Mouse (Mus musculus): ENCODE measurements around the gene Tmbim6. TPM values are rescaled to one million over a fixed set of nuclear protein-coding genes. Genes with fewer than 3 reads are reported as not detected.

Gene Tmbim6
- polyA plus RNA-seq, 1 experiment from 2014 or later: 370 TPM

DNA sequence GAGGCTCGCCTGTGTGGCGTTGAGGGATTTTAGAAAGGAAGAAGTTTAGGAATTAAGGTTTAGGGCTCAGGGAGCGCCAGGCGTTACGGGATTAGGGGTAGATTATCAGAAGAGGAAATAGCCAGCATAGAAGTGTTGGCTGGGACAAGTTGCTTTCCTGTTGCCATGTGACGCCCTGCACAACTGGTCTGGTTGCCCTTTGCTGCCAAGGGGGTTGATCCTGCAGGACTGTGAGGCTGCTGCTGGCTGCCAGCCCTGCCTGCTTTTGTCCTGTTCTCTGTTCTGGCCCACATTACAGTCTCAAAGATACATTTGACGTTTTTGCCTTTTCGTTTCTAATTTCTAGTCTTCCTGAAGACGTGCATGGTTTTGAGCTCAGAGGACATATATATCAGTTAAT, 12.5 kb downstream of the Tmbim6 start:
- DNase-seq (ENCODE audit: low spot score) (no peak), ATAC-seq (replicated peaks; ENCODE audit: low FRiP score, low TSS enrichment, low read depth) (no peak)
- H3K4me3 ChIP-seq (ENCODE audit: low read depth, low read length): no peak overlapping the region
- peaks cover 84% of the 10 kb centered on the region for H3K36me3 ChIP-seq (ENCODE audit: control insufficient read depth, insufficient read depth, low read length)
- H3K27me3 ChIP-seq (replicated peaks; ENCODE audit: control insufficient read depth, insufficient read depth, low read length): no peaks in the 10 kb centered on the region
- WGBS: 91% methylated on average over 9 of the region's 9 CpGs
- H3K9ac ChIP-seq (ENCODE audit: low read length): no peak overlapping the region
- H3K9me3 ChIP-seq (ENCODE audit: control insufficient read depth, low read length): no peaks in the 10 kb centered on the region
- no peak overlapping the region for H3K4me2 ChIP-seq (ENCODE audit: low read length)
- H3K4me1 ChIP-seq (replicated peaks; ENCODE audit: control insufficient read depth, insufficient read depth, low read length): no peaks in the 10 kb centered on the region
- H3K27ac ChIP-seq (ENCODE audit: low read depth): no peak overlapping the region

DNA sequence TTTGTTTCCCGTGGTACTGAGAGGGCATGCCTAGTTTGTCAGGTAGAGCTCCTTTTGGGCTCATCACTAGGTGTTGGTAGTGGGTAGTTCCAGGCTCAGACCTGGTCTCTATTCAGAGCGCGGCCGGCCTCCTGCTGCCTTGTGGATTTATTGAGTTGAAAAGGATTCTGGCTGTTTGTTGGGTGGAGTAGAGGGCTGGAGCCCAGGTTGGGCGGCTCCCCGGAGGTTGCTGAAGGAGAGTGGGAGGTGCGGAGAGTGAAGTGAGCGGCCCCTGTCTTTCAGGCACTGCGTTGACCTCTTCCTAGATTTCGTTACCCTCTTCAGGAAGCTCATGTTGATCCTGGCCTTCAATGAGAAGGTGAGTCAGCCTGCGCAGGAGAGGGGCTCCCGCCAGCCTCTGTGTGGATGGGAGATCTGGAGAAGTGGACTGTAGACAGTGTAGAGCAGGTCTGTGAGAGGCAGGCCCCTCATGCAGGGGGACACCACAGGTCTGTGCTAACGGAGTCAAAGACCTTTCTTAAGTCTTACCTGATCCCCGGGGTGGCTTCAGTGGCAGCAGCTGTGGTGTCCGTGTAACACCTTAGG, 14.4 kb downstream of the Tmbim6 start:
- Histone ChIP-seq H3K4me2 (ENCODE audit: low read length) (no peak overlapping the region), H3K27me3 (replicated peaks; ENCODE audit: control insufficient read depth, insufficient read depth, low read length) (no peaks in the 10 kb centered on the region), H3K9ac (ENCODE audit: low read length) (no peak overlapping the region), H3K9me3 (ENCODE audit: control insufficient read depth, low read length) (no peaks in the 10 kb centered on the region), H3K4me3 (ENCODE audit: low read depth, low read length) (no peak overlapping the region), H3K36me3 (ENCODE audit: control insufficient read depth, insufficient read depth, low read length) (peaks cover 79% of the 10 kb centered on the region), H3K27ac (ENCODE audit: low read depth) (no peak overlapping the region), H3K4me1 (replicated peaks; ENCODE audit: control insufficient read depth, insufficient read depth, low read length) (no peaks in the 10 kb centered on the region)
- no peak for ATAC-seq (replicated peaks; ENCODE audit: low FRiP score, low TSS enrichment, low read depth)
- DNase-seq (ENCODE audit: low spot score): no peak
- WGBS: 91% methylated on average over 15 of the region's 15 CpGs

GRCm38 (mm10) chr15:99408845-99409244, 16.2 kb downstream of the Tmbim6 start:
- DNase-seq (ENCODE audit: low spot score) (no peak), ATAC-seq (replicated peaks; ENCODE audit: low FRiP score, low TSS enrichment, low read depth) (no peak)
- Histone ChIP-seq H3K4me1 (replicated peaks; ENCODE audit: control insufficient read depth, insufficient read depth, low read length) (no peaks in the 10 kb centered on the region), H3K36me3 (ENCODE audit: control insufficient read depth, insufficient read depth, low read length) (peaks cover 65% of the 10 kb centered on the region), H3K9me3 (ENCODE audit: control insufficient read depth, low read length) (no peaks in the 10 kb centered on the region), H3K4me3 (ENCODE audit: low read depth, low read length) (no peak overlapping the region), H3K27ac (ENCODE audit: low read depth) (no peak overlapping the region), H3K9ac (ENCODE audit: low read length) (no peak overlapping the region), H3K4me2 (ENCODE audit: low read length) (no peak overlapping the region), H3K27me3 (replicated peaks; ENCODE audit: control insufficient read depth, insufficient read depth, low read length) (no peaks in the 10 kb centered on the region)
- WGBS: 91% methylated on average over 9 of the region's 9 CpGs

- H3K4me2 ChIP-seq (ENCODE audit: low read length): no peak overlapping the region
Measured at GRCm38 (mm10) chr15:99411747-99412146, 19.1 kb downstream of the Tmbim6 start.

DNA sequence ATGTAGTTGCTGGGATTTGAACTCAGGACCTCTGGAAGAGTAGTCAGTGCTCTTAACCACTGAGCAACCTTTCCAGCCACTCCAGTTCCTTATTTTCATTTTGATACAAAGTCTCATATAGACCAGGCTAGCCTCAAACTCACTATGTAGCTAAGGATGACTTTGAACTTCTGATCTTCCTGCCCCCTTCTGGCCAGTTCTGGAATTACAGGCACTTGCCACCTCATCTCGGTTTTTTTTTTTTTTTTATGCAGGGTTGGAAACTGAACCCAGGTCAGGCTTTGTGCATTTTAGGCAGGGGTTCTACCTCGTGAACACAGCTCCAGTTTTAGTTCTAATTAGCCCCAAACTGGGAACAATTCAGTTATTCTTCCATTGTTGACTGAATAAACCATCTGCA, 23.1 kb downstream of the Tmbim6 start:
- Histone ChIP-seq H3K9ac (ENCODE audit: low read length) (no peak overlapping the region), H3K27me3 (replicated peaks; ENCODE audit: control insufficient read depth, insufficient read depth, low read length) (no peaks in the 10 kb centered on the region), H3K9me3 (ENCODE audit: control insufficient read depth, low read length) (no peaks in the 10 kb centered on the region), H3K4me1 (replicated peaks; ENCODE audit: control insufficient read depth, insufficient read depth, low read length) (peaks cover 3% of the 10 kb centered on the region; the same call in 1 of the 2 replicates), H3K27ac (ENCODE audit: low read depth) (no peak overlapping the region), H3K4me3 (ENCODE audit: low read depth, low read length) (no peak overlapping the region), H3K36me3 (ENCODE audit: control insufficient read depth, insufficient read depth, low read length) (no peaks in the 10 kb centered on the region), H3K4me2 (ENCODE audit: low read length) (no peak overlapping the region)
- 24% methylated on average over 2 of the region's 2 CpGs for WGBS
- DNase-seq (ENCODE audit: low spot score) (no peak), ATAC-seq (replicated peaks; ENCODE audit: low FRiP score, low TSS enrichment, low read depth) (no peak)

More at GRCm38 (mm10) chr15:99411747-99412146, 19.1 kb downstream of the Tmbim6 start:
- Histone ChIP-seq H3K27ac (ENCODE audit: low read depth) (no peak overlapping the region), H3K4me1 (replicated peaks; ENCODE audit: control insufficient read depth, insufficient read depth, low read length) (no peaks in the 10 kb centered on the region; the same call in 1 of the 2 replicates), H3K9me3 (ENCODE audit: control insufficient read depth, low read length) (no peaks in the 10 kb centered on the region), H3K27me3 (replicated peaks; ENCODE audit: control insufficient read depth, insufficient read depth, low read length) (no peaks in the 10 kb centered on the region), H3K4me3 (ENCODE audit: low read depth, low read length) (no peak overlapping the region), H3K9ac (ENCODE audit: low read length) (no peak overlapping the region), H3K36me3 (ENCODE audit: control insufficient read depth, insufficient read depth, low read length) (peaks cover 37% of the 10 kb centered on the region)
- WGBS: 58% methylated on average over 14 of the region's 14 CpGs
- DNase-seq (ENCODE audit: low spot score): no peak
- no peak for ATAC-seq (replicated peaks; ENCODE audit: low FRiP score, low TSS enrichment, low read depth)

DNA sequence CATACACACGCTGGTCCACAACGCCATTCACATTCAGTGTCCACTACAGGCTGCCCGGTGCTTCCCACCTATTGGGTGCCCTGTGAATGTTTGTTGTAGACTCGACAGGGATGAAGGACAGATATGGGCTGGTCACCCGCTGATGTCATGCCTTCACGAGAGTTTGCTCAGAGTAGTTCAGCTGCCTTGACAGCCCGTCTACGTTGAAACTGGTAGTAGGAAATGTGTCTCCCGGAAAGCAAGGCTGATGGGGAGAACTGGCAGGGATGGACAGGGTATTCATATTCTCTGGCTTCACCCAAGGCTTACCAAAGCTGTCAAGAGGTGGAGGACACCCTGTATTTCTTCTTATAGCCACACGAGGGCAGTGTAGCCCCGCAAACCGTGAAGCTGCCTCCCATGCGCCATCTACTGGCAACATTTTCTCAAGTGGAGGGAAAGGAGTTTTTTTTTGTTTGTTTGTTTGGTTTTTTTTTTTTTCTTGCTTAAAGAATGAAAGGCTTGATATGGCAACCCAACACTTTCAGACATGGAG, 23.7 kb downstream of the Tmbim6 start:
- H3K4me2 ChIP-seq (ENCODE audit: low read length): no peak overlapping the region

GRCm38 (mm10) chr15:99416957-99417356, 24.3 kb downstream of the Tmbim6 start:
- WGBS: 43% methylated on average over 4 of the region's 4 CpGs
- Histone ChIP-seq H3K4me1 (replicated peaks; ENCODE audit: control insufficient read depth, insufficient read depth, low read length) (peaks cover 15% of the 10 kb centered on the region; the same call in 1 of the 2 replicates), H3K4me3 (ENCODE audit: low read depth, low read length) (no peak overlapping the region), H3K36me3 (ENCODE audit: control insufficient read depth, insufficient read depth, low read length) (no peaks in the 10 kb centered on the region; the same call in 1 of the 2 replicates), H3K27ac (ENCODE audit: low read depth) (no peak overlapping the region), H3K4me2 (ENCODE audit: low read length) (no peak overlapping the region), H3K27me3 (replicated peaks; ENCODE audit: control insufficient read depth, insufficient read depth, low read length) (no peaks in the 10 kb centered on the region), H3K9ac (ENCODE audit: low read length) (no peak overlapping the region), H3K9me3 (ENCODE audit: control insufficient read depth, low read length) (no peaks in the 10 kb centered on the region)
- ATAC-seq (replicated peaks; ENCODE audit: low FRiP score, low TSS enrichment, low read depth) (no peak), DNase-seq (ENCODE audit: low spot score) (no peak)

More for the DNA sequence above, 23.7 kb downstream of the Tmbim6 start:
- no peaks in the 10 kb centered on the region for H3K27me3 ChIP-seq (replicated peaks; ENCODE audit: control insufficient read depth, insufficient read depth, low read length)
- no peak overlapping the region for H3K4me3 ChIP-seq (ENCODE audit: low read depth, low read length)
- H3K36me3 ChIP-seq (ENCODE audit: control insufficient read depth, insufficient read depth, low read length): no peaks in the 10 kb centered on the region
- ATAC-seq (replicated peaks; ENCODE audit: low FRiP score, low TSS enrichment, low read depth): no peak; the same call in 1 of the 2 replicates
- WGBS: 18% methylated on average over 13 of the region's 13 CpGs
- H3K4me1 ChIP-seq (replicated peaks; ENCODE audit: control insufficient read depth, insufficient read depth, low read length): peaks cover 9% of the 10 kb centered on the region; the same call in 1 of the 2 replicates
- no peak overlapping the region for H3K27ac ChIP-seq (ENCODE audit: low read depth)
- DNase-seq (ENCODE audit: low spot score): peak; percentile 88
- no peaks in the 10 kb centered on the region for H3K9me3 ChIP-seq (ENCODE audit: control insufficient read depth, low read length)
- H3K9ac ChIP-seq (ENCODE audit: low read length): no peak overlapping the region

DNA sequence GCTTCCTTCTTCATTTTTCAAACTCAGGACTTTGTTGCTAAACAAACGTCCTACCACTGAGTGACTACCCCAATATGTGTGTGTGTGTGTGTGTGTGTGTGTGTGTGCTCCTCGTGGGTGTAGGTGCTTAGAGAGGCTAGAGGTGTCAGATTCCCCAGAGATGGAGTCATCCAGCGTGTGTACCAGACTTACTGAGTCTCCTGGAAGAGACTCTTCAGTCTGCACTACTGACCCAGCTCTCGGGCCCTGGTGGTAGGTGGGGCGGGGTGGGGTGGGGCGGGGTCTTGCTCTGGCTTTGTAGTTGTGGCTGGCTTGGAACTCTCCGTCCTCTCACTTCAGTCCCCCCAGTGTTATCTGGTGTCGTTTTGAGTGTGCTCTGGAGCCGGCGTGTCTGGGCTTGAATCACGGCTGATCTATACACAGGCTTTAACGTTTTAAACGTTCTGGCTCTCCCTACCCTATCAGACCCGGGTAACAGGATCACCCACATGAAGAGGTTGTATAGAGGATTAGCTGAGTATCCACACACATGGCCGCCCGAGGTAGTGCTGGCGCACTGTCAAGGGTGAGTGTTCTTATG, 25.1 kb downstream of the Tmbim6 start:
- Histone ChIP-seq H3K9me3 (ENCODE audit: control insufficient read depth, low read length) (no peaks in the 10 kb centered on the region), H3K4me3 (ENCODE audit: low read depth, low read length) (no peak overlapping the region), H3K4me2 (ENCODE audit: low read length) (no peak overlapping the region), H3K4me1 (replicated peaks; ENCODE audit: control insufficient read depth, insufficient read depth, low read length) (peaks cover 16% of the 10 kb centered on the region; the same call in 1 of the 2 replicates), H3K9ac (ENCODE audit: low read length) (no peak overlapping the region), H3K27ac (ENCODE audit: low read depth) (no peak overlapping the region), H3K36me3 (ENCODE audit: control insufficient read depth, insufficient read depth, low read length) (peaks cover 8% of the 10 kb centered on the region), H3K27me3 (replicated peaks; ENCODE audit: control insufficient read depth, insufficient read depth, low read length) (no peaks in the 10 kb centered on the region)
- DNase-seq (ENCODE audit: low spot score) (no peak), ATAC-seq (replicated peaks; ENCODE audit: low FRiP score, low TSS enrichment, low read depth) (no peak)
- WGBS: 23% methylated on average over 17 of the region's 17 CpGs
